Mouse (Mus musculus) bone marrow macrophage, adult 2 months (primary cell): ENCODE measurements around the gene Gm29609.

Experiments used
- CTCF ChIP-seq: IDR thresholded peaks from 2 replicates; pipeline ENCODE4 v1.5.1; 2012; ENCODE audit warnings: low read depth, mild to moderate bottlenecking, low read length, moderate library complexity
- POLR2A ChIP-seq: IDR thresholded peaks from 2 replicates; pipeline ENCODE4 v1.6.1; 2012; ENCODE audit warnings: mild to moderate bottlenecking, low read depth, low read length, borderline replicate concordance

DNA sequence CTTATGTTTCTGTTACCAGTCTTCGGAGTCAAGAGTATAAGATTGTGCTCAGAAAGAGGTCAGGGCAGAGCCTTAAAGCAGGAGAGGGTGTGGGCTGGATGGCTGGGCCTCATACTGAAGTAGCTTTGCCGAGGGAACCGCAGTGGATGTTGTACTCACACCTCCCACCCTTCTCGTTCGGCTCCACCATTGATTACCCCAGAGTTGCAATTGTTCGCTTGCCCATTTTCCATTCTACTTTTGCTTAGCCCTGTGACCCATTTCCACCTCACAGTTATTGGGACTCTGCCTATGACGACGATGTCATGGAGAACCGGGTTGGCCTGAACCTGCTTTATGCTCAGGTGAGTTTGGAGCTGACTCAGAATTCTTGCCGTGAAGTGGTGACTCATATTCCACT is 16.5 kb upstream of the Gm29609 start:
- TF ChIP-seq POLR2A (no peak), CTCF (no peak)
